Mouse (Mus musculus) midbrain, embryonic 10.5 days (tissue): ENCODE results near the gene Klrb1c. TPM values are rescaled to one million over a fixed set of nuclear protein-coding genes. Genes with fewer than 3 reads are reported as not detected.
"Not testable (repeated sequence)": the region's sequence is repeated elsewhere in the genome, so short reads cannot be mapped to it uniquely, and the experiment has no call there.

Experiments used
- DNase-seq: peaks from one replicate; pipeline ENCODE4 v3.0.0-alpha.2; 2017; ENCODE audit warnings: low spot score
- H3K27ac ChIP-seq: fragments of 300-500 bp; sonication (generic); replicated peaks from 2 replicates; pipeline ENCODE4 v1.5.1; 2016; ENCODE audit warnings: mild to moderate bottlenecking
- H3K27me3 ChIP-seq: fragments of 300-500 bp; sonication (generic); 2 replicates; pipeline ENCODE4 v1.6.1; 2016; ENCODE audit warnings: low read depth, mild to moderate bottlenecking; ENCODE audit not compliant: poor library complexity, severe bottlenecking
- H3K36me3 ChIP-seq: fragments of 300-500 bp; sonication (generic); 2 replicates; pipeline ENCODE4 v1.6.1; 2016; ENCODE audit warnings: mild to moderate bottlenecking, moderate library complexity
- H3K4me1 ChIP-seq: fragments of 300-500 bp; sonication (generic); 2 replicates; pipeline ENCODE4 v1.6.1; 2016
- H3K4me3 ChIP-seq: fragments of 300-500 bp; sonication (generic); 2 replicates; pipeline ENCODE4 v1.5.1; 2016; ENCODE audit warnings: mild to moderate bottlenecking, moderate library complexity
- H3K9me3 ChIP-seq: fragments of 300-500 bp; sonication (generic); replicated peaks from 2 replicates; pipeline ENCODE4 v1.6.1; 2016; ENCODE audit warnings: mild to moderate bottlenecking
- WGBS: fragments of 180-500 bp; shearing (Covaris S2); methylation state at CpG from one replicate; pipeline ENCODE4 v1.1.7; 2016; 5-methylcytosine and 5-hydroxymethylcytosine counted together
- polyA plus RNA-seq: library from polyadenylated mRNA; unstranded; fragments of >200 nt; fragmentation: Nextera tagmentation; extraction: Ambion mirVana; gene quantifications from 2 replicates; pipeline ENCODE4 v1.2.1, GENCODE M21; 2016

Gene Klrb1c
- polyA plus RNA-seq, 1 experiment from 2014 or later = not detected

- not testable (repeated sequence) for H3K27me3 ChIP-seq, H3K36me3 ChIP-seq, H3K4me3 ChIP-seq, H3K27ac ChIP-seq, H3K9me3 ChIP-seq, DNase-seq, H3K4me1 ChIP-seq
- WGBS = 84% methylated on average over 4 of the region's 4 CpGs
Measured at GRCm38 (mm10) chr6:128790491-128790994, 1.5 kb upstream of the Klrb1c start.

GRCm38 (mm10) chr6:128788517-128788916 lies 498 bp downstream of the Klrb1c start:
- H3K9me3 ChIP-seq = no peaks in the 10 kb centered on the region
- H3K4me3 ChIP-seq = no peak overlapping the region
- H3K4me1 ChIP-seq = no peaks in the 10 kb centered on the region
- no peak overlapping the region for H3K27ac ChIP-seq
- no peaks in the 10 kb centered on the region for H3K27me3 ChIP-seq
- no peaks in the 10 kb centered on the region for H3K36me3 ChIP-seq
- whole genome bisulfite sequencing = 87% methylated on average over 1 of the region's 1 CpGs
- DNase-seq = no peak

- not testable (repeated sequence) for H3K27ac ChIP-seq, H3K9me3 ChIP-seq, DNase-seq, H3K4me3 ChIP-seq, H3K27me3 ChIP-seq, H3K36me3 ChIP-seq, H3K4me1 ChIP-seq
- 82% methylated on average over 1 of the region's 1 CpGs for WGBS
Measured at GRCm38 (mm10) chr6:128786396-128786795, 2.6 kb downstream of the Klrb1c start.

GRCm38 (mm10) chr6:128769481-128770253 lies 19.3 kb downstream of the Klrb1c start:
- no peaks in the 10 kb centered on the region for H3K36me3 ChIP-seq
- peaks cover 10% of the 10 kb centered on the region for H3K9me3 ChIP-seq
- no peak overlapping the region for H3K4me3 ChIP-seq
- peak; percentile 27 for DNase-seq
- H3K4me1 ChIP-seq = peaks cover 10% of the 10 kb centered on the region; the same call in 1 of the 2 replicates
- no peaks in the 10 kb centered on the region for H3K27me3 ChIP-seq
- H3K27ac ChIP-seq = 0 out of 2 replicates have a peak overlapping the region, but pooled peaks have one; percentile 14
- WGBS = 83% methylated on average over 10 of the region's 10 CpGs

GRCm38 (mm10) chr6:128768047-128768446 lies 21.0 kb downstream of the Klrb1c start:
- no peak for DNase-seq
- 82% methylated on average over 4 of the region's 4 CpGs for WGBS
- Histone ChIP-seq H3K27ac (no peak overlapping the region), H3K36me3 (no peaks in the 10 kb centered on the region), H3K27me3 (no peaks in the 10 kb centered on the region), H3K9me3 (peaks cover 2% of the 10 kb centered on the region; the same call in 1 of the 2 replicates), H3K4me1 (peaks cover 16% of the 10 kb centered on the region), H3K4me3 (no peak overlapping the region)

GRCm38 (mm10) chr6:128766486-128767254 lies 22.3 kb downstream of the Klrb1c start:
- Histone ChIP-seq H3K4me1 (peaks cover 16% of the 10 kb centered on the region), H3K4me3 (peak overlapping the region; percentile 20; the same call in 1 of the 2 replicates), H3K27ac (peak overlapping the region; percentile 61; the same call in 1 of the 2 replicates)
- not testable (repeated sequence) for H3K9me3 ChIP-seq, H3K27me3 ChIP-seq, H3K36me3 ChIP-seq
- DNase-seq = peak; percentile 56
- 70% methylated on average over 6 of the region's 6 CpGs for WGBS

GRCm38 (mm10) chr6:128765211-128765610 lies 23.8 kb downstream of the Klrb1c start:
- Histone ChIP-seq H3K4me3 (no peak overlapping the region), H3K27ac (no peak overlapping the region), H3K4me1 (peaks cover 17% of the 10 kb centered on the region), H3K27me3 (no peaks in the 10 kb centered on the region), H3K36me3 (no peaks in the 10 kb centered on the region), H3K9me3 (no peaks in the 10 kb centered on the region)
- DNase-seq = no peak
- WGBS = 86% methylated on average over 1 of the region's 1 CpGs

- WGBS = 24% methylated on average over 5 of the region's 5 CpGs
Measured at GRCm38 (mm10) chr6:128764598-128764997, 24.4 kb downstream of the Klrb1c start.

GRCm38 (mm10) chr6:128763736-128764523 lies 25.1 kb downstream of the Klrb1c start:
- H3K36me3 ChIP-seq = no peaks in the 10 kb centered on the region
- 2% methylated on average over 30 of the region's 30 CpGs for WGBS
- H3K27me3 ChIP-seq = no peaks in the 10 kb centered on the region
- no peaks in the 10 kb centered on the region for H3K9me3 ChIP-seq
- H3K4me1 ChIP-seq = peaks cover 16% of the 10 kb centered on the region
- peak overlapping the region; percentile 79 for H3K27ac ChIP-seq
- peak overlapping the region; percentile 64 for H3K4me3 ChIP-seq
- DNase-seq = peak; percentile 97

More at GRCm38 (mm10) chr6:128764598-128764997, 24.4 kb downstream of the Klrb1c start:
- H3K4me3 ChIP-seq = peak overlapping the region; percentile 64
- H3K4me1 ChIP-seq = peaks cover 13% of the 10 kb centered on the region
- H3K36me3 ChIP-seq = no peaks in the 10 kb centered on the region
- H3K27ac ChIP-seq = 0 out of 2 replicates have a peak overlapping the region, but pooled peaks have one; percentile 52
- no peaks in the 10 kb centered on the region for H3K27me3 ChIP-seq
- H3K9me3 ChIP-seq = no peaks in the 10 kb centered on the region
- DNase-seq = no peak

- not testable (repeated sequence) for H3K36me3 ChIP-seq, H3K27me3 ChIP-seq, H3K9me3 ChIP-seq, DNase-seq
- WGBS = 76% methylated on average over 9 of the region's 10 CpGs
- Histone ChIP-seq H3K27ac (peak overlapping the region; percentile 79; the same call in 1 of the 2 replicates), H3K4me1 (peaks cover 16% of the 10 kb centered on the region), H3K4me3 (peak overlapping the region; percentile 64)
Measured at GRCm38 (mm10) chr6:128762892-128763670, 25.9 kb downstream of the Klrb1c start.

- no peak for DNase-seq
- no peaks in the 10 kb centered on the region for H3K27me3 ChIP-seq
- peak overlapping the region; percentile 64 for H3K4me3 ChIP-seq
- no peaks in the 10 kb centered on the region for H3K36me3 ChIP-seq
- peaks cover 12% of the 10 kb centered on the region for H3K4me1 ChIP-seq
- H3K9me3 ChIP-seq = no peaks in the 10 kb centered on the region
- H3K27ac ChIP-seq = no peak overlapping the region
- 47% methylated on average over 5 of the region's 5 CpGs for WGBS
Measured at GRCm38 (mm10) chr6:128761144-128761540, 27.9 kb downstream of the Klrb1c start.
